Mouse (Mus musculus) lung, postnatal 0 days (tissue): ENCODE measurements around the gene Otx2. TPM values are rescaled to one million over a fixed set of nuclear protein-coding genes. Genes with fewer than 3 reads are reported as not detected.

Experiments used
- ATAC-seq: fragments of 200-750 bp; cut with Nextera tagmentation; 2 replicates; pipeline ENCODE4 v1.8.0; 2017; ENCODE audit warnings: moderate library complexity
- DNase-seq: peaks from one replicate; pipeline ENCODE4 v3.0.0-alpha.2; 2016; ENCODE audit warnings: low spot score
- H3K27ac ChIP-seq: fragments of 300-500 bp; sonication (generic); 2 replicates; pipeline ENCODE4 v1.5.1; 2014; ENCODE audit warnings: antibody characterized with exemption, mild to moderate bottlenecking, low read length, mixed read lengths
- H3K27me3 ChIP-seq: fragments of 300-500 bp; sonication (generic); replicated peaks from 2 replicates; pipeline ENCODE4 v1.6.1; 2014; ENCODE audit warnings: low read length, mixed read lengths; ENCODE audit not compliant: insufficient read depth
- H3K36me3 ChIP-seq: fragments of 300-500 bp; sonication (generic); 2 replicates; pipeline ENCODE4 v1.6.1; 2014; ENCODE audit warnings: low read length, mixed read lengths; ENCODE audit not compliant: insufficient read depth
- H3K4me1 ChIP-seq: fragments of 300-500 bp; sonication (generic); 2 replicates; pipeline ENCODE4 v1.6.1; 2014; ENCODE audit warnings: antibody characterized with exemption, low read depth, low read length, mixed read lengths; ENCODE audit not compliant: insufficient read depth
- H3K4me2 ChIP-seq: fragments of 300-500 bp; sonication (generic); replicated peaks from 2 replicates; pipeline ENCODE4 v1.6.1; 2014; ENCODE audit warnings: low read depth, mild to moderate bottlenecking, low read length, moderate library complexity, mixed read lengths
- H3K4me3 ChIP-seq: fragments of 300-500 bp; sonication (generic); 2 replicates; pipeline ENCODE4 v1.5.1; 2014; ENCODE audit warnings: low read depth, low read length
- H3K9ac ChIP-seq: fragments of 300-500 bp; sonication (generic); replicated peaks from 2 replicates; pipeline ENCODE4 v1.6.1; 2014; ENCODE audit warnings: low read depth, mild to moderate bottlenecking
- H3K9me3 ChIP-seq: fragments of 300-500 bp; sonication (generic); 2 replicates; pipeline ENCODE4 v1.6.1; 2016; ENCODE audit warnings: low read length, mixed read lengths
- CTCF ChIP-seq: IDR thresholded peaks from 2 replicates; pipeline ENCODE4 v1.5.1; 2016; ENCODE audit warnings: antibody characterized with exemption, mild to moderate bottlenecking
- EP300 ChIP-seq: IDR thresholded peaks from 2 replicates; pipeline ENCODE4 v1.6.1; 2016; ENCODE audit warnings: antibody characterized with exemption, mild to moderate bottlenecking, control low read depth
- WGBS: fragments of 180-500 bp; shearing (Covaris S2); extraction: QIAGEN DNeasy Blood & Tissue Kit; methylation state at CpG from one replicate; pipeline ENCODE4 v1.1.7; 2014; 5-methylcytosine and 5-hydroxymethylcytosine counted together
- polyA plus RNA-seq: library from polyadenylated mRNA; unstranded; fragments of >200 nt; fragmentation: Nextera tagmentation; extraction: Ambion mirVana; gene quantifications from 2 replicates; pipeline ENCODE4 v1.2.1, GENCODE M21; 2015

Otx2 gene
- polyA plus RNA-seq, 1 experiment from 2014 or later, result not detected

DNA sequence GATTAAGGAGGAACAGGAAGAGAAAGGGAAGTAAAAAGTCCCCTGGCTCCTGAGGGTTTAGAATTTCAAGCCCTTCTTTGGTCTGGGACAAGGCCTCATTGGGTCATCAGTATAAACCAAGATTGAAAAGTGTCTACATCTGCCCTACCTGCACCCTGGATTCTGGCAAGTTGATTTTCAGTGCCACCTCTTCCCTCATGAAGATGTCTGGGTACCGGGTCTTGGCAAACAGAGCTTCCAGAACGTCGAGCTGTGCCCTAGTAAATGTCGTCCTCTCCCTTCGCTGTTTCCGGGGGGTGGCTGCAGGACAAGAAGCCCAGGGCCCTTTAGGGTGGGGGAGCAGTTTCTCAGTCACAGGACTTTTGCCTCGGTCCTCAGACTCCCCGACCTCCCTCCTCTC lies 12.5 kb downstream of the Otx2 start:
- TF ChIP-seq EP300 (no peak), CTCF (no peak)
- no peaks in the 10 kb centered on the region for H3K9me3 ChIP-seq

DNA sequence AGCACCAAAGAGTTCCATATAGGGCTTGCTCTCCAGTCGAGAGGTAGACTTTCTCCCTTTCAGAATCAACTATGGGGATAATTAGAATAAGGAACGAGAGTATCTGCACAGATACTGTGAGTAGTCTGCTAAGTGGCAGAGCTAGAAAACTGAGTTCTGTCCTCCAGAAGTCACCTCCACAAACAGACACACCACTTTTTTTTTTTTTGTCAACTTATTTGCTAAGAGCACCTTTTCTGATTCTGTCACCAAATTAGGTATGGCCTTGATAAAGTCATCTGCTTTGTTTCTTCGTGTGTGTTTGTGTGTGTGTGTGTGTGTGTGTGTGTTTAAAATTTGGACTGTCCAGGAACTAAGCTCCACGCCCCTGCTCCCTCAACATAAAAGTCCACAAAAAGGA lies 13.0 kb downstream of the Otx2 start:
- Histone ChIP-seq H3K4me1 (no peaks in the 10 kb centered on the region), H3K9me3 (no peaks in the 10 kb centered on the region), H3K4me2 (no peak overlapping the region), H3K27ac (no peak overlapping the region), H3K4me3 (no peak overlapping the region), H3K27me3 (peaks cover 67% of the 10 kb centered on the region), H3K36me3 (no peaks in the 10 kb centered on the region), H3K9ac (no peak overlapping the region)
- ATAC-seq (no peak), DNase-seq (no peak)
- TF ChIP-seq CTCF (no peak), EP300 (no peak)
- 63% methylated on average over 4 of the region's 4 CpGs for WGBS

More for the DNA sequence above, 12.5 kb downstream of the Otx2 start:
- no peak for DNase-seq
- H3K4me1 ChIP-seq, result no peaks in the 10 kb centered on the region
- no peak overlapping the region for H3K9ac ChIP-seq
- 17% methylated on average over 8 of the region's 8 CpGs for WGBS
- no peak overlapping the region for H3K4me2 ChIP-seq
- H3K36me3 ChIP-seq, result no peaks in the 10 kb centered on the region
- no peak overlapping the region for H3K27ac ChIP-seq
- peaks cover 67% of the 10 kb centered on the region for H3K27me3 ChIP-seq
- H3K4me3 ChIP-seq, result no peak overlapping the region
- no peak for ATAC-seq

DNA sequence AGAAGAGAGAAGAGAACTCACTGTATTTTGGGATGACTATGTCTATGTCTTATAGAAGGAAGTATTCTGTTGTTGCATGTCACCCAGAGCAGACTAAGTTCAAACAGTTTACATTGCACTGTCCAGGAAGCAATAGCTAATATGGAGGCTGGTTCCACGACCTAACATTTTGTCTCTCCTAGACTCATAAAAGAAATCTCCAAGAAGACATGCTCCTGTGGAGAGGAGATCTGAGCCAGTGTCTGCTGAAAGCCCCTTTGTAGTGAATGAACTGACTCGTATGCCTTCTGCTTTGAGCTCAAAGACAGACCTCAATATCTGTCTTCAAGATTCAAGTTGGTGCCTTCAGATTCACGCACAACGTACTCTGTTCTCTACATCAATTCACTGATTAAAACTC lies 14.0 kb downstream of the Otx2 start:
- 67% methylated on average over 4 of the region's 4 CpGs for WGBS
- DNase-seq (no peak), ATAC-seq (no peak)
- H3K9me3 ChIP-seq, result no peaks in the 10 kb centered on the region
- no peak overlapping the region for H3K9ac ChIP-seq
- peaks cover 67% of the 10 kb centered on the region for H3K27me3 ChIP-seq
- H3K4me3 ChIP-seq, result no peak overlapping the region
- H3K36me3 ChIP-seq, result no peaks in the 10 kb centered on the region
- no peak overlapping the region for H3K27ac ChIP-seq
- no peak overlapping the region for H3K4me2 ChIP-seq
- H3K4me1 ChIP-seq, result no peaks in the 10 kb centered on the region
- TF ChIP-seq EP300 (no peak), CTCF (no peak)

DNA sequence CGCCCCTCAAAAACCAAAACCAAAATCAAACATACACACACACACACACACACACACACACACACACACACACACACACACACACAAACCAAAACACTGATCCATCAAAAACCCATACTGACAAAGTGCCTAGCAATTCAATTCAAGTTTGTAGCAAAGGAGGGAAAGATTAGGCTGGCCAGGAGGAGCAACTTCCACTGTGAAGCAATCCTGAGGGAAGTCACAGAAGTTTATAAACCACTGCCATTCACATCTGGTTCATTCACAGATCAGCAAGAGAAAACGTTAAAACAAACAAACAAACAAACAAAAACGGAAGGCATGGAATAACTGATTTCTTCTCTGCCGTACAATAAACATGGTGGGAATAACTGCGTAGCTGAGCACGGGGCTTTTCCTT lies 16.4 kb downstream of the Otx2 start:
- ATAC-seq (no peak), DNase-seq (no peak)
- WGBS, result 59% methylated on average over 6 of the region's 6 CpGs
- no peak for TF ChIP-seq CTCF
- TF ChIP-seq EP300, result no peak
- Histone ChIP-seq H3K9me3 (no peaks in the 10 kb centered on the region), H3K27ac (no peak overlapping the region), H3K4me1 (no peaks in the 10 kb centered on the region), H3K36me3 (no peaks in the 10 kb centered on the region), H3K4me2 (no peak overlapping the region), H3K9ac (no peak overlapping the region), H3K27me3 (peaks cover 79% of the 10 kb centered on the region), H3K4me3 (no peak overlapping the region)

DNA sequence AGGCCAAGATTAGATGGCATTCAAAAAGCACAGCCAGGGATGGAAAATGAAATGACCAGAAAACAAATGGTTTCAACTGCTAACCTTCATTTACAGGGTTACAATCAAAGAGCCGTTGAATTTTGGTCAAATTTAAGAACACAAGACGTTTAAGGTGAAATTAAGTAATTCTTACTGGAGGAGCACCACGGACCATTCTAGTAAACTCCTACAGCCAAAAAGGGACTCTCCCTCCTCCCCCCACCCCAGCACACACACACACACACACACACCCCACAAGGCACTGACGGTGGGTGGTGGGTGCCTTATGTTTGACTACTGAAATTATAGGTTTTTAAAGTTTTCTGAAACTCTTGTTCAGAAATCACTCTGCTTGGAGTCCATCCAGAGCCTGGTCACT lies 16.9 kb downstream of the Otx2 start:
- TF ChIP-seq CTCF, result no peak
- TF ChIP-seq EP300, result no peak
- Histone ChIP-seq H3K27ac (no peak overlapping the region), H3K9ac (no peak overlapping the region), H3K27me3 (peaks cover 79% of the 10 kb centered on the region), H3K4me3 (no peak overlapping the region), H3K4me2 (no peak overlapping the region), H3K9me3 (no peaks in the 10 kb centered on the region), H3K36me3 (no peaks in the 10 kb centered on the region), H3K4me1 (no peaks in the 10 kb centered on the region)
- ATAC-seq (no peak), DNase-seq (no peak)
- 57% methylated on average over 4 of the region's 4 CpGs for WGBS

DNA sequence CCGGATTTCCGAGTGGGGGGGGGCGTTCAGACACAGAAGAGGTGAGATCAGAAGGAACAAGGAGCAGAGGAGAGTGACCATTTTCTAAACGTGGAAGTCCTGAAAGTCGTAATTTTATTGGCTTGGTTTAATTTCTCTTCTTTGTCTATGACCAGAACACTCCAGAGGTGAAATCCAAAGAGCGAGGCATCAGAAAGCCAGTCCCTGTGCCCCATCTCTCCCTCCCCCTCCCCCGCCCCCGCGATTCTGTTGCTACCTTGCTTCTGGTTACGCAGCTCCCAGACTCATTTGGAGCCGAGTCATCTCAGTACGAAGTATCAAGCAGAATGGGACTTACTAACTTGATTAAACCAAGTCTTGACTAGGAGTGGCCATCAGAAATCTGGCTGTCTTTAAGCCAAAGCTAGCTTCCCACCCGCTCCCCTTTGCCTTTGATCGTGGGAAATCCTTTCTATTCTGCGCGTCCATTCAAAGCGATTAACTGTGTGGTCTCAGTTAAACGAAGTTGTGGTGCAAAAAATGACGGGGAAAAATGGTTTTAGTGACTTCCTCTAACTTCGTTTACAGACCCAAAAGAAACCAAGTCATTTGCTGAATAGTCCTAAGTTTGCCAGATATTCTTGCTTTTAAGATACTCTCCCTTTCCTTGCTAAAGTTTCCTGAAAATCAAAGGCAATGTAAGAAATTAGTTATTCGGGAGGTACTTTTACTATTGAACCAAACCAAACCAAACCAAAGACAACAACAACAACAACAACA lies 17.6 kb downstream of the Otx2 start:
- ATAC-seq (no peak), DNase-seq (no peak)
- Histone ChIP-seq H3K27ac (no peak overlapping the region), H3K4me2 (no peak overlapping the region), H3K27me3 (peaks cover 79% of the 10 kb centered on the region), H3K9me3 (no peaks in the 10 kb centered on the region), H3K4me1 (no peaks in the 10 kb centered on the region), H3K4me3 (no peak overlapping the region; the same call in 1 of the 2 replicates), H3K9ac (no peak overlapping the region), H3K36me3 (no peaks in the 10 kb centered on the region)
- 7% methylated on average over 21 of the region's 21 CpGs for WGBS
- no peak for TF ChIP-seq EP300
- no peak for TF ChIP-seq CTCF
